Mouse (Mus musculus) kidney, embryonic 15.5 days (tissue): ENCODE measurements around the gene Agpat4. TPM values are rescaled to one million over a fixed set of nuclear protein-coding genes. Genes with fewer than 3 reads are reported as not detected.

Experiments
- ATAC-seq: fragments of 200-750 bp; cut with Nextera tagmentation; replicated peaks from 2 replicates; pipeline ENCODE4 v1.8.0; 2017; ENCODE audit warnings: moderate TSS enrichment; ENCODE audit not compliant: low FRiP score
- H3K27ac ChIP-seq: fragments of 300-500 bp; sonication (generic); 2 replicates; pipeline ENCODE4 v1.5.1; 2015; ENCODE audit warnings: mild to moderate bottlenecking, inconsistent platforms
- H3K27me3 ChIP-seq: fragments of 300-500 bp; sonication (generic); 2 replicates; pipeline ENCODE4 v1.6.1; 2015; ENCODE audit warnings: inconsistent platforms
- H3K36me3 ChIP-seq: fragments of 300-500 bp; sonication (generic); 2 replicates; pipeline ENCODE4 v1.6.1; 2015; ENCODE audit warnings: inconsistent platforms
- H3K4me1 ChIP-seq: fragments of 300-500 bp; sonication (generic); 2 replicates; pipeline ENCODE4 v1.6.1; 2015; ENCODE audit warnings: inconsistent platforms
- H3K4me2 ChIP-seq: fragments of 300-500 bp; sonication (generic); 2 replicates; pipeline ENCODE4 v1.6.1; 2015; ENCODE audit warnings: moderate library complexity, mild to moderate bottlenecking, inconsistent platforms
- H3K4me3 ChIP-seq: fragments of 300-500 bp; sonication (generic); replicated peaks from 2 replicates; pipeline ENCODE4 v1.5.1; 2015; ENCODE audit warnings: mild to moderate bottlenecking, inconsistent platforms
- H3K9ac ChIP-seq: fragments of 300-500 bp; sonication (generic); 2 replicates; pipeline ENCODE4 v1.6.1; 2015; ENCODE audit warnings: mild to moderate bottlenecking, inconsistent platforms
- H3K9me3 ChIP-seq: fragments of 300-500 bp; sonication (generic); replicated peaks from 2 replicates; pipeline ENCODE4 v1.6.1; 2016; ENCODE audit warnings: inconsistent platforms
- WGBS: fragments of 180-500 bp; shearing (Covaris S2); methylation state at CpG from one replicate; pipeline ENCODE4 v1.1.7; 2015; ENCODE audit warnings: mixed read lengths; 5-methylcytosine and 5-hydroxymethylcytosine counted together
- polyA plus RNA-seq: library from polyadenylated mRNA; unstranded; fragments of >200 nt; fragmentation: Nextera tagmentation; extraction: Ambion mirVana; gene quantifications from 2 replicates; pipeline ENCODE4 v1.2.1, GENCODE M21; 2015

The Agpat4 gene
- polyA plus RNA-seq, 1 experiment from 2014 or later: 37.2 TPM

GRCm38 (mm10) chr17:12163403-12163802, 44.9 kb downstream of the Agpat4 start:
- H3K4me3 ChIP-seq: no peak overlapping the region

GRCm38 (mm10) chr17:12163903-12164302, 45.4 kb downstream of the Agpat4 start:
- ATAC-seq: no peak
- H3K27ac ChIP-seq: no peak overlapping the region
- peaks cover 13% of the 10 kb centered on the region for H3K36me3 ChIP-seq
- H3K9me3 ChIP-seq: no peaks in the 10 kb centered on the region
- H3K4me3 ChIP-seq: no peak overlapping the region
- WGBS: 79% methylated on average over 7 of the region's 7 CpGs
- no peak overlapping the region for H3K4me2 ChIP-seq
- H3K4me1 ChIP-seq: peaks cover 40% of the 10 kb centered on the region
- no peaks in the 10 kb centered on the region for H3K27me3 ChIP-seq
- H3K9ac ChIP-seq: no peak overlapping the region

More at GRCm38 (mm10) chr17:12163403-12163802, 44.9 kb downstream of the Agpat4 start:
- H3K9me3 ChIP-seq: no peaks in the 10 kb centered on the region
- peak; percentile 37; the same call in 1 of the 2 replicates for ATAC-seq
- H3K4me2 ChIP-seq: no peak overlapping the region
- no peak overlapping the region for H3K9ac ChIP-seq
- H3K27ac ChIP-seq: 0 out of 2 replicates have a peak overlapping the region, but pooled peaks have one; percentile 2
- H3K27me3 ChIP-seq: no peaks in the 10 kb centered on the region
- 54% methylated on average over 13 of the region's 13 CpGs for WGBS
- peaks cover 35% of the 10 kb centered on the region for H3K4me1 ChIP-seq
- H3K36me3 ChIP-seq: peaks cover 16% of the 10 kb centered on the region

- 88% methylated on average over 6 of the region's 6 CpGs for WGBS
- H3K36me3 ChIP-seq: peaks cover 10% of the 10 kb centered on the region; the same call in 1 of the 2 replicates
- no peak overlapping the region for H3K9ac ChIP-seq
- H3K27me3 ChIP-seq: no peaks in the 10 kb centered on the region
- H3K4me1 ChIP-seq: peaks cover 46% of the 10 kb centered on the region
- ATAC-seq: no peak
- no peak overlapping the region for H3K4me2 ChIP-seq
- no peak overlapping the region for H3K4me3 ChIP-seq
- no peaks in the 10 kb centered on the region for H3K9me3 ChIP-seq
- H3K27ac ChIP-seq: no peak overlapping the region
Observed at GRCm38 (mm10) chr17:12164507-12164906, 46.0 kb downstream of the Agpat4 start.

GRCm38 (mm10) chr17:12165009-12165695, 46.6 kb downstream of the Agpat4 start:
- H3K9ac ChIP-seq: no peak overlapping the region
- no peak overlapping the region for H3K4me2 ChIP-seq
- no peaks in the 10 kb centered on the region for H3K9me3 ChIP-seq
- no peak overlapping the region for H3K27ac ChIP-seq
- no peaks in the 10 kb centered on the region for H3K27me3 ChIP-seq
- H3K4me1 ChIP-seq: peaks cover 51% of the 10 kb centered on the region
- ATAC-seq: no peak
- H3K36me3 ChIP-seq: peaks cover 4% of the 10 kb centered on the region; the same call in 1 of the 2 replicates
- no peak overlapping the region for H3K4me3 ChIP-seq
- 78% methylated on average over 11 of the region's 11 CpGs for WGBS

- H3K27ac ChIP-seq: no peak overlapping the region
- WGBS: 91% methylated on average over 9 of the region's 9 CpGs
- H3K4me1 ChIP-seq: peaks cover 57% of the 10 kb centered on the region
- ATAC-seq: no peak
- no peak overlapping the region for H3K4me3 ChIP-seq
- no peaks in the 10 kb centered on the region for H3K9me3 ChIP-seq
- H3K9ac ChIP-seq: no peak overlapping the region
- peaks cover 3% of the 10 kb centered on the region; the same call in 1 of the 2 replicates for H3K36me3 ChIP-seq
- no peak overlapping the region for H3K4me2 ChIP-seq
- no peaks in the 10 kb centered on the region for H3K27me3 ChIP-seq
Observed at GRCm38 (mm10) chr17:12165701-12166100, 47.2 kb downstream of the Agpat4 start.

- Histone ChIP-seq H3K27me3 (no peaks in the 10 kb centered on the region), H3K36me3 (0 out of 2 replicates have a peak, but pooled peaks cover 3% of the 10 kb centered on the region), H3K4me2 (peak overlapping the region; percentile 36; the same call in 1 of the 2 replicates), H3K27ac (peak overlapping the region; percentile 72), H3K4me1 (peaks cover 43% of the 10 kb centered on the region), H3K9ac (no peak overlapping the region), H3K9me3 (no peaks in the 10 kb centered on the region), H3K4me3 (no peak overlapping the region)
- WGBS: 35% methylated on average over 10 of the region's 10 CpGs
- peak; percentile 40; the same call in 1 of the 2 replicates for ATAC-seq
Observed at GRCm38 (mm10) chr17:12168536-12168935, 50.0 kb downstream of the Agpat4 start.

GRCm38 (mm10) chr17:12169326-12169836, 50.9 kb downstream of the Agpat4 start:
- peaks cover 8% of the 10 kb centered on the region; the same call in 1 of the 2 replicates for H3K36me3 ChIP-seq
- peak overlapping the region; percentile 36 for H3K4me2 ChIP-seq
- no peaks in the 10 kb centered on the region for H3K9me3 ChIP-seq
- H3K4me3 ChIP-seq: no peak overlapping the region
- ATAC-seq: peak; percentile 55
- H3K27ac ChIP-seq: peak overlapping the region; percentile 72
- peaks cover 38% of the 10 kb centered on the region for H3K4me1 ChIP-seq
- no peak overlapping the region for H3K9ac ChIP-seq
- no peaks in the 10 kb centered on the region for H3K27me3 ChIP-seq
- 24% methylated on average over 12 of the region's 12 CpGs for WGBS

GRCm38 (mm10) chr17:12170791-12171497, 52.4 kb downstream of the Agpat4 start:
- H3K9ac ChIP-seq: no peak overlapping the region
- no peaks in the 10 kb centered on the region for H3K27me3 ChIP-seq
- no peak overlapping the region for H3K4me3 ChIP-seq
- peaks cover 40% of the 10 kb centered on the region for H3K4me1 ChIP-seq
- ATAC-seq: no peak
- WGBS: 51% methylated on average over 7 of the region's 7 CpGs
- peaks cover 5% of the 10 kb centered on the region; the same call in 1 of the 2 replicates for H3K36me3 ChIP-seq
- H3K9me3 ChIP-seq: no peaks in the 10 kb centered on the region
- no peak overlapping the region for H3K4me2 ChIP-seq
- no peak overlapping the region for H3K27ac ChIP-seq

GRCm38 (mm10) chr17:12171666-12172065, 53.2 kb downstream of the Agpat4 start:
- Histone ChIP-seq H3K4me1 (peaks cover 40% of the 10 kb centered on the region), H3K4me2 (no peak overlapping the region), H3K9ac (no peak overlapping the region), H3K27me3 (no peaks in the 10 kb centered on the region), H3K36me3 (peaks cover 5% of the 10 kb centered on the region; the same call in 1 of the 2 replicates), H3K4me3 (no peak overlapping the region), H3K27ac (no peak overlapping the region), H3K9me3 (no peaks in the 10 kb centered on the region)
- no peak for ATAC-seq
- WGBS: 86% methylated on average over 2 of the region's 2 CpGs

- Histone ChIP-seq H3K4me2 (no peak overlapping the region), H3K36me3 (peaks cover 11% of the 10 kb centered on the region), H3K27ac (no peak overlapping the region), H3K4me3 (no peak overlapping the region), H3K9ac (no peak overlapping the region), H3K4me1 (peaks cover 32% of the 10 kb centered on the region), H3K9me3 (peaks cover 6% of the 10 kb centered on the region; the same call in 1 of the 2 replicates), H3K27me3 (no peaks in the 10 kb centered on the region)
- 91% methylated on average over 5 of the region's 5 CpGs for WGBS
- ATAC-seq: no peak
Observed at GRCm38 (mm10) chr17:12174221-12174620, 55.7 kb downstream of the Agpat4 start.

- H3K4me3 ChIP-seq: no peak overlapping the region
- H3K9ac ChIP-seq: no peak overlapping the region
- WGBS: 76% methylated on average over 7 of the region's 7 CpGs
- H3K4me2 ChIP-seq: no peak overlapping the region
- H3K4me1 ChIP-seq: peaks cover 29% of the 10 kb centered on the region
- H3K36me3 ChIP-seq: peaks cover 11% of the 10 kb centered on the region
- H3K27me3 ChIP-seq: no peaks in the 10 kb centered on the region
- H3K27ac ChIP-seq: no peak overlapping the region
- peaks cover 6% of the 10 kb centered on the region; the same call in 1 of the 2 replicates for H3K9me3 ChIP-seq
- ATAC-seq: no peak
Observed at GRCm38 (mm10) chr17:12174896-12175295, 56.4 kb downstream of the Agpat4 start.

GRCm38 (mm10) chr17:12175626-12176025, 57.1 kb downstream of the Agpat4 start:
- Histone ChIP-seq H3K27me3 (no peaks in the 10 kb centered on the region), H3K36me3 (peaks cover 11% of the 10 kb centered on the region), H3K9me3 (peaks cover 6% of the 10 kb centered on the region; the same call in 1 of the 2 replicates), H3K9ac (no peak overlapping the region), H3K4me3 (no peak overlapping the region), H3K4me1 (peaks cover 22% of the 10 kb centered on the region), H3K27ac (no peak overlapping the region), H3K4me2 (no peak overlapping the region)
- no peak for ATAC-seq
- 44% methylated on average over 4 of the region's 4 CpGs for WGBS
